Mouse (Mus musculus): Measurements from ENCODE around the gene Zbtb8os. TPM values are rescaled to one million over a fixed set of nuclear protein-coding genes. Genes with fewer than 3 reads are reported as not detected.

Zbtb8os gene
- polyA plus RNA-seq, 2 experiments = 22.3 to 33.2 TPM

DNA sequence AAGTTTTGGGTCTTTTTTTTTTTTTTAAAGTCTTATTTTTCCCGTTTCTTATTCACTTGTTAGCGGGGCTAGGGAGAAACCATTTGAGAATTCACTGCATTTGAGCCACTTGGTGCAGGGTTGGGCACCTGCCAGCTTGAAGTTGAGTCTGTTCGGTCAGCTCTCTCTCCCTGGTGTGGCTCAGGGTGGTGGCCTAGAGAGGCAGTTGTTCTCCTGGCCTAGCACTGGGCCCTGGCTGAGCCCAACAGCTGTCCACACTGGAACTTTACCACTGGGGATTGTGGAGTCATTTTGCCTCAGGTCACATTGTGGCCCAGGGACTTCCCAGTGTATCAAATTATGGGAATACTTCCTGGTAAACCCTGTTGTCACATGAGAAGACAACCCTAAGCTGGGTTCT lies 47.4 kb upstream of the Zbtb8os start:
- Histone ChIP-seq H3K4me3 (ENCODE audit: insufficient read depth in 1 of 2, low read depth in 2 of 2, low read length in 2 of 2) (no peak overlapping the region), H3K27me3 (ENCODE audit: control insufficient read depth, insufficient read depth, low read length) (peaks cover 28% of the 10 kb centered on the region), H3K4me1 (replicated peaks; ENCODE audit: control insufficient read depth in 2 of 2, insufficient read depth in 2 of 2, low read length in 1 of 2) (no peaks in the 10 kb centered on the region), H3K27ac (no peak overlapping the region), H3K36me3 (replicated peaks; ENCODE audit: control insufficient read depth, insufficient read depth, low read depth) (no peaks in the 10 kb centered on the region), H3K9ac (replicated peaks) (no peak overlapping the region), H3K4me2 (ENCODE audit: low read depth) (no peak overlapping the region; the same call in 1 of the 2 replicates), H3K9me3 (ENCODE audit: control insufficient read depth, low read length) (no peaks in the 10 kb centered on the region)
- DNase-seq (ENCODE audit: low read depth in 3 of 3, low spot score in 3 of 3) = no peak
- no peak for ATAC-seq (ENCODE audit: insufficient read depth)
- no peak for TF ChIP-seq CTCF (IDR thresholded peaks at IDR 0.05; ENCODE audit: low read depth)
- no peak for TF ChIP-seq EP300 (IDR thresholded peaks at IDR 0.05; ENCODE audit: low read depth)
- WGBS (ENCODE audit: insufficient replicate concordance) = 47% methylated on average over 3 of the region's 3 CpGs

GRCm38 (mm10) chr4:129289671-129290070 lies 45.8 kb upstream of the Zbtb8os start:
- Histone ChIP-seq H3K4me3 (ENCODE audit: insufficient read depth in 1 of 2, low read depth in 2 of 2, low read length in 2 of 2) (no peak overlapping the region), H3K9me3 (ENCODE audit: control insufficient read depth, low read length) (no peaks in the 10 kb centered on the region), H3K27ac (no peak overlapping the region), H3K27me3 (ENCODE audit: control insufficient read depth, insufficient read depth, low read length) (peaks cover 28% of the 10 kb centered on the region), H3K36me3 (replicated peaks; ENCODE audit: control insufficient read depth, insufficient read depth, low read depth) (no peaks in the 10 kb centered on the region), H3K4me1 (replicated peaks; ENCODE audit: control insufficient read depth in 2 of 2, insufficient read depth in 2 of 2, low read length in 1 of 2) (no peaks in the 10 kb centered on the region), H3K9ac (replicated peaks) (no peak overlapping the region), H3K4me2 (ENCODE audit: low read depth) (no peak overlapping the region)
- no peak for TF ChIP-seq EP300 (IDR thresholded peaks at IDR 0.05; ENCODE audit: low read depth)
- no peak for TF ChIP-seq CTCF (IDR thresholded peaks at IDR 0.05; ENCODE audit: low read depth)
- DNase-seq (ENCODE audit: low read depth in 3 of 3, low spot score in 3 of 3) (no peak), ATAC-seq (ENCODE audit: insufficient read depth) (no peak)
- WGBS (ENCODE audit: insufficient replicate concordance) = 73% methylated on average over 8 of the region's 8 CpGs

GRCm38 (mm10) chr4:129292831-129293230 lies 42.7 kb upstream of the Zbtb8os start:
- no peak overlapping the region for H3K4me2 ChIP-seq (ENCODE audit: low read depth)
- H3K4me1 ChIP-seq (replicated peaks; ENCODE audit: control insufficient read depth in 2 of 2, insufficient read depth in 2 of 2, low read length in 1 of 2) = peaks cover 3 to 9% of the 10 kb centered on the region in 2 experiments
- no peaks in the 10 kb centered on the region for H3K9me3 ChIP-seq (ENCODE audit: control insufficient read depth, low read length)
- ATAC-seq (ENCODE audit: insufficient read depth) (no peak), DNase-seq (ENCODE audit: low read depth in 3 of 3, low spot score in 3 of 3) (no peak)
- no peak overlapping the region for H3K27ac ChIP-seq
- TF ChIP-seq CTCF (IDR thresholded peaks at IDR 0.05; ENCODE audit: low read depth) = no peak
- TF ChIP-seq EP300 (IDR thresholded peaks at IDR 0.05; ENCODE audit: low read depth) = no peak
- no peak overlapping the region for H3K9ac ChIP-seq (replicated peaks)
- 56% methylated on average over 7 of the region's 7 CpGs for WGBS (ENCODE audit: insufficient replicate concordance)
- H3K4me3 ChIP-seq (ENCODE audit: insufficient read depth in 1 of 2, low read depth in 2 of 2, low read length in 2 of 2) = no peak overlapping the region
- H3K36me3 ChIP-seq (replicated peaks; ENCODE audit: control insufficient read depth, insufficient read depth, low read depth) = no peaks in the 10 kb centered on the region
- peaks cover 4% of the 10 kb centered on the region for H3K27me3 ChIP-seq (ENCODE audit: control insufficient read depth, insufficient read depth, low read length)

GRCm38 (mm10) chr4:129293702-129294101 lies 41.8 kb upstream of the Zbtb8os start:
- TF ChIP-seq EP300 (IDR thresholded peaks at IDR 0.05; ENCODE audit: low read depth) (no peak), CTCF (IDR thresholded peaks at IDR 0.05; ENCODE audit: low read depth) (no peak)
- H3K4me2 ChIP-seq (ENCODE audit: low read depth) = no peak overlapping the region

DNA sequence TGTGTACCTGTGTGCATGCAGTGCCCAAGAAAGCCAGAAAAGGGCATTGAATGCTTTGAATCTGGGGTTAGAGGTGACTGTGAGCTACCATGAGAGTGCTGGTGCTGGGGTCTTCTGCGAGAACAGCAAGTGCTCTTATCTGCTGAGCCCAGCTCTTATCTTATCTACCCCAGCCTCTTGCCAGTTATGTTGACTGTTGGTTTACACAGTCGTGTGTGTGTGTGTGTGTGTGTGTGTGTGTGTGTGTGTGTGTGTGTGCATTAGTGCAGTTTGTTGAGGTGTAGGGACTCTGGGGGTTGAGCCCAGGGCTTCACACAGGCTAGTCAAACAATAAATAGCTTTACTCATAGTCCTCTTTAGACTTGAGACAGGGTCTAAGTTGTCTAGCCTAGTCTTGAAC lies 40.3 kb upstream of the Zbtb8os start:
- Histone ChIP-seq H3K9ac (replicated peaks) (no peak overlapping the region), H3K4me2 (ENCODE audit: low read depth) (no peak overlapping the region), H3K36me3 (replicated peaks; ENCODE audit: control insufficient read depth, insufficient read depth, low read depth) (no peaks in the 10 kb centered on the region), H3K27me3 (ENCODE audit: control insufficient read depth, insufficient read depth, low read length) (no peaks in the 10 kb centered on the region), H3K4me1 (replicated peaks; ENCODE audit: control insufficient read depth in 2 of 2, insufficient read depth in 2 of 2, low read length in 1 of 2) (peaks cover 3 to 9% of the 10 kb centered on the region in 2 experiments), H3K9me3 (ENCODE audit: control insufficient read depth, low read length) (no peaks in the 10 kb centered on the region), H3K27ac (no peak overlapping the region), H3K4me3 (ENCODE audit: insufficient read depth in 1 of 2, low read depth in 2 of 2, low read length in 2 of 2) (no peak overlapping the region)
- DNase-seq (ENCODE audit: low read depth in 3 of 3, low spot score in 3 of 3) = peak in 1 of 3 experiments; percentile 26
- WGBS (ENCODE audit: insufficient replicate concordance) = 7% methylated on average over 2 of the region's 2 CpGs
- ATAC-seq (ENCODE audit: insufficient read depth) = peak; percentile 74
- TF ChIP-seq EP300 (IDR thresholded peaks at IDR 0.05; ENCODE audit: low read depth) (peak; percentile 87), CTCF (IDR thresholded peaks at IDR 0.05; ENCODE audit: low read depth) (no peak)

More at GRCm38 (mm10) chr4:129293702-129294101, 41.8 kb upstream of the Zbtb8os start:
- no peak overlapping the region for H3K9ac ChIP-seq (replicated peaks)
- no peaks in the 10 kb centered on the region for H3K36me3 ChIP-seq (replicated peaks; ENCODE audit: control insufficient read depth, insufficient read depth, low read depth)
- H3K27ac ChIP-seq = no peak overlapping the region
- WGBS (ENCODE audit: insufficient replicate concordance) = 56% methylated on average over 16 of the region's 16 CpGs
- no peak overlapping the region for H3K4me3 ChIP-seq (ENCODE audit: insufficient read depth in 1 of 2, low read depth in 2 of 2, low read length in 2 of 2)
- H3K27me3 ChIP-seq (ENCODE audit: control insufficient read depth, insufficient read depth, low read length) = no peaks in the 10 kb centered on the region; the same call in 1 of the 2 replicates
- no peaks in the 10 kb centered on the region for H3K9me3 ChIP-seq (ENCODE audit: control insufficient read depth, low read length)
- no peak for ATAC-seq (ENCODE audit: insufficient read depth)
- H3K4me1 ChIP-seq (replicated peaks; ENCODE audit: control insufficient read depth in 2 of 2, insufficient read depth in 2 of 2, low read length in 1 of 2) = peaks cover 3 to 9% of the 10 kb centered on the region in 2 experiments
- no peak for DNase-seq (ENCODE audit: low read depth in 3 of 3, low spot score in 3 of 3)

Measured in liver, embryonic 14.5 days (tissue).